Mouse (Mus musculus): Measurements from ENCODE around the gene Acad10. TPM values are rescaled to one million over a fixed set of nuclear protein-coding genes. Genes with fewer than 3 reads are reported as not detected.
"Not testable (repeated sequence)": the region's sequence is repeated elsewhere in the genome, so short reads cannot be mapped to it uniquely, and the experiment has no call there.

The Acad10 gene
- total and polyA plus RNA-seq, 3 experiments: 5.6 to 10.3 (median 7.2) TPM

GRCm38 (mm10) chr5:121621102-121621501 lies 39.2 kb downstream of the Acad10 start:
- no peak overlapping the region for H3K4me3 ChIP-seq (ENCODE audit: low read depth, low read length)
- peaks cover 33% of the 10 kb centered on the region for H3K36me3 ChIP-seq (replicated peaks)
- H3K4me1 ChIP-seq (ENCODE audit: insufficient read depth, low read depth, low read length): peaks cover 19% of the 10 kb centered on the region
- TF ChIP-seq CTCF (IDR thresholded peaks at IDR 0.05; ENCODE audit: low read depth, low read length) (no peak), TAL1 (conservative IDR thresholded peaks at IDR 0.05; ENCODE audit: low read depth, low read length) (no peak), GATA2 (IDR thresholded peaks at IDR 0.05; ENCODE audit: borderline replicate concordance, low read depth, low read length) (no peak)
- no peaks in the 10 kb centered on the region for H3K27me3 ChIP-seq (ENCODE audit: insufficient read depth, low read length)
- no peaks in the 10 kb centered on the region for H3K9me3 ChIP-seq (replicated peaks)
- no peak for DNase-seq (ENCODE audit: low spot score)
- ATAC-seq (ENCODE audit: extremely low read depth, insufficient number of reproducible peaks, low FRiP score, poor library complexity, severe bottlenecking): no peak

GRCm38 (mm10) chr5:121618592-121619513 lies 41.5 kb downstream of the Acad10 start, which contains the start of gene Acad12:
Acad12 (minus strand) TSS chr5:121618938.
- H3K36me3 ChIP-seq (replicated peaks): peaks cover 22% of the 10 kb centered on the region
- DNase-seq (ENCODE audit: low spot score) (peak; percentile 89), ATAC-seq (ENCODE audit: extremely low read depth, insufficient number of reproducible peaks, low FRiP score, poor library complexity, severe bottlenecking) (peak; percentile 52)
- TF ChIP-seq GATA1 (IDR thresholded peaks at IDR 0.05; ENCODE audit: borderline replicate concordance, low read length) (no peak), POLR2AphosphoS5 (IDR thresholded peaks at IDR 0.05; ENCODE audit: insufficient replicate concordance, low read depth, low read length) (no peak), GATA2 (IDR thresholded peaks at IDR 0.05; ENCODE audit: borderline replicate concordance, low read depth, low read length) (no peak), CTCF (IDR thresholded peaks at IDR 0.05; ENCODE audit: low read depth, low read length) (no peak), TAL1 (conservative IDR thresholded peaks at IDR 0.05; ENCODE audit: low read depth, low read length) (no peak)
- H3K4me1 ChIP-seq (ENCODE audit: insufficient read depth, low read depth, low read length): peaks cover 19% of the 10 kb centered on the region
- no peaks in the 10 kb centered on the region for H3K9me3 ChIP-seq (replicated peaks)
- H3K4me3 ChIP-seq (ENCODE audit: low read depth, low read length): peak within 1 kb of the TSS; percentile 75
- H3K27me3 ChIP-seq (ENCODE audit: insufficient read depth, low read length): 0 out of 2 replicates have a peak, but pooled peaks cover 3% of the 10 kb centered on the region

GRCm38 (mm10) chr5:121614921-121615320 lies 45.4 kb downstream of the Acad10 start:
- H3K4me1 ChIP-seq (ENCODE audit: insufficient read depth, low read depth, low read length): peaks cover 12% of the 10 kb centered on the region
- not testable (repeated sequence) for ATAC-seq (ENCODE audit: extremely low read depth, insufficient number of reproducible peaks, low FRiP score, poor library complexity, severe bottlenecking); H3K9me3 ChIP-seq (replicated peaks); H3K27me3 ChIP-seq (ENCODE audit: insufficient read depth, low read length); H3K4me3 ChIP-seq (ENCODE audit: low read depth, low read length); H3K36me3 ChIP-seq (replicated peaks); DNase-seq (ENCODE audit: low spot score)

- no peak for TF ChIP-seq GATA2 (IDR thresholded peaks at IDR 0.05; ENCODE audit: borderline replicate concordance, low read depth, low read length)
- TF ChIP-seq GATA1 (IDR thresholded peaks at IDR 0.05; ENCODE audit: borderline replicate concordance, low read length): no peak
- no peak for TF ChIP-seq CTCF (IDR thresholded peaks at IDR 0.05; ENCODE audit: low read depth, low read length)
- TF ChIP-seq POLR2AphosphoS5 (IDR thresholded peaks at IDR 0.05; ENCODE audit: insufficient replicate concordance, low read depth, low read length): no peak
- H3K4me1 ChIP-seq (ENCODE audit: insufficient read depth, low read depth, low read length): no peaks in the 10 kb centered on the region
These were observed 48.3 kb downstream of the Acad10 start for GRCm38 (mm10) chr5:121612036-121612435.

GRCm38 (mm10) chr5:121609556-121610135 lies 50.7 kb downstream of the Acad10 start:
- H3K9me3 ChIP-seq (replicated peaks); H3K36me3 ChIP-seq (replicated peaks); H3K4me1 ChIP-seq (ENCODE audit: insufficient read depth, low read depth, low read length); DNase-seq (ENCODE audit: low spot score); H3K4me3 ChIP-seq (ENCODE audit: low read depth, low read length); ATAC-seq (ENCODE audit: extremely low read depth, insufficient number of reproducible peaks, low FRiP score, poor library complexity, severe bottlenecking): not testable (repeated sequence)
- H3K27me3 ChIP-seq (ENCODE audit: insufficient read depth, low read length): peaks cover 20% of the 10 kb centered on the region

More at GRCm38 (mm10) chr5:121612036-121612435, 48.3 kb downstream of the Acad10 start:
- Histone ChIP-seq H3K36me3 (replicated peaks) (no peaks in the 10 kb centered on the region), H3K4me3 (ENCODE audit: low read depth, low read length) (no peak overlapping the region), H3K27me3 (ENCODE audit: insufficient read depth, low read length) (peaks cover 18% of the 10 kb centered on the region), H3K9me3 (replicated peaks) (no peaks in the 10 kb centered on the region)
- ATAC-seq (ENCODE audit: extremely low read depth, insufficient number of reproducible peaks, low FRiP score, poor library complexity, severe bottlenecking): no peak
- no peak for DNase-seq (ENCODE audit: low spot score)

- no peak for ATAC-seq (ENCODE audit: extremely low read depth, insufficient number of reproducible peaks, low FRiP score, poor library complexity, severe bottlenecking)
- H3K4me1 ChIP-seq (ENCODE audit: insufficient read depth, low read depth, low read length): peaks cover 4% of the 10 kb centered on the region
- no peaks in the 10 kb centered on the region for H3K9me3 ChIP-seq (replicated peaks)
- peaks cover 12% of the 10 kb centered on the region for H3K27me3 ChIP-seq (ENCODE audit: insufficient read depth, low read length)
- TF ChIP-seq GATA1 (IDR thresholded peaks at IDR 0.05; ENCODE audit: borderline replicate concordance, low read length): no peak
- no peak for TF ChIP-seq POLR2AphosphoS5 (IDR thresholded peaks at IDR 0.05; ENCODE audit: insufficient replicate concordance, low read depth, low read length)
- peak; percentile 98 for TF ChIP-seq CTCF (IDR thresholded peaks at IDR 0.05; ENCODE audit: low read depth, low read length)
- TF ChIP-seq TAL1 (conservative IDR thresholded peaks at IDR 0.05; ENCODE audit: low read depth, low read length): no peak
- TF ChIP-seq GATA2 (IDR thresholded peaks at IDR 0.05; ENCODE audit: borderline replicate concordance, low read depth, low read length): no peak
- DNase-seq (ENCODE audit: low spot score): peak; percentile 67
- H3K36me3 ChIP-seq (replicated peaks): peaks cover 3% of the 10 kb centered on the region
- H3K4me3 ChIP-seq (ENCODE audit: low read depth, low read length): no peak overlapping the region
These were observed 54.2 kb downstream of the Acad10 start for GRCm38 (mm10) chr5:121606151-121606550.

GRCm38 (mm10) chr5:121603815-121604214 lies 56.5 kb downstream of the Acad10 start:
- H3K27me3 ChIP-seq (ENCODE audit: insufficient read depth, low read length): peaks cover 21% of the 10 kb centered on the region
- H3K4me1 ChIP-seq (ENCODE audit: insufficient read depth, low read depth, low read length); H3K4me3 ChIP-seq (ENCODE audit: low read depth, low read length); DNase-seq (ENCODE audit: low spot score); H3K36me3 ChIP-seq (replicated peaks); H3K9me3 ChIP-seq (replicated peaks); ATAC-seq (ENCODE audit: extremely low read depth, insufficient number of reproducible peaks, low FRiP score, poor library complexity, severe bottlenecking): not testable (repeated sequence)

Data from G1E (cell line).